Mouse (Mus musculus) heart, embryonic 10.5 days (tissue): Measurements from ENCODE around the gene Trim24. TPM values are rescaled to one million over a fixed set of nuclear protein-coding genes. Genes with fewer than 3 reads are reported as not detected.

ENCODE experiments used
- polyA plus RNA-seq: library from polyadenylated mRNA; unstranded; fragments of >200 nt; fragmentation: Nextera tagmentation; extraction: Ambion mirVana; gene quantifications from 2 replicates; pipeline ENCODE4 v1.2.1, GENCODE M21; 2016

The Trim24 gene
- polyA plus RNA-seq, 1 experiment from 2014 or later = 15.4 TPM

Other genes starting within 250 kb of the Trim24 start
- gene Svopl, start 176.2 kb downstream of the Trim24 start, polyA plus RNA-seq = 0.33 and 0.55 TPM in 2 replicates
- gene Tmem213, start 238.4 kb downstream of the Trim24 start, polyA plus RNA-seq = not detected in 2 replicates